Mouse (Mus musculus) adrenal gland, adult 18-20 months (tissue): Measurements from ENCODE around the gene Pgghg. TPM values are rescaled to one million over a fixed set of nuclear protein-coding genes. Genes with fewer than 3 reads are reported as not detected.
"Not testable (repeated sequence)": the region's sequence is repeated elsewhere in the genome, so short reads cannot be mapped to it uniquely, and the experiment has no call there.

Experiments
- DNase-seq, 2 experiments: peaks; one replicate each; pipeline ENCODE4 v3.0.0; 2021 to 2022; ENCODE audit warnings: low spot score in 2 of 2
- total RNA-seq, 2 experiments: library from RNA; stranded (reverse); gene quantifications; 1 replicate in 1 of 2; 2 replicates in 1 of 2; pipeline ENCODE4 v1.2.3; 2021

Pgghg gene
- total RNA-seq, 2 experiments from 2014 or later, result 30.4 to 32.3 TPM

GRCm38 (mm10) chr7:140953800-140954732 lies 12.9 kb downstream of the Pgghg start:
- peak in 1 of 2 experiments; percentile 31 for DNase-seq

DNA sequence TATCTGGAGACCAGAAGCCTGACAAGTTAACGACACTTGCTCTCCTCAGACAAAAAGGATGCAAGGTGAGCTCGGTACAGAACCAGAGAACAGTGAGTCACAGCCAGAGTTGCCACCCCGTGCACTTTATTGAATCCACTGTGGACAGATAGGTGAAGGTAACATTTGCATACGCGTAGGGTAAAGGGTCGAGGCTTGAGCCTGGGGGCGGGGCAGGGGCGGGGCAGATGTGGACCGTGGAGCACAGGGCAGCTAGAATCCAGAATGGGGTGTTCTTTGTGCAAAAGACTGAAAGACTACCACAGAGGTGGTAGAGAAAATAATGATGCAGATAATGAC lies 13.5 kb downstream of the Pgghg start:
- DNase-seq, result no peak

GRCm38 (mm10) chr7:140955342-140955741 lies 14.2 kb downstream of the Pgghg start:
- no peak for DNase-seq

DNA sequence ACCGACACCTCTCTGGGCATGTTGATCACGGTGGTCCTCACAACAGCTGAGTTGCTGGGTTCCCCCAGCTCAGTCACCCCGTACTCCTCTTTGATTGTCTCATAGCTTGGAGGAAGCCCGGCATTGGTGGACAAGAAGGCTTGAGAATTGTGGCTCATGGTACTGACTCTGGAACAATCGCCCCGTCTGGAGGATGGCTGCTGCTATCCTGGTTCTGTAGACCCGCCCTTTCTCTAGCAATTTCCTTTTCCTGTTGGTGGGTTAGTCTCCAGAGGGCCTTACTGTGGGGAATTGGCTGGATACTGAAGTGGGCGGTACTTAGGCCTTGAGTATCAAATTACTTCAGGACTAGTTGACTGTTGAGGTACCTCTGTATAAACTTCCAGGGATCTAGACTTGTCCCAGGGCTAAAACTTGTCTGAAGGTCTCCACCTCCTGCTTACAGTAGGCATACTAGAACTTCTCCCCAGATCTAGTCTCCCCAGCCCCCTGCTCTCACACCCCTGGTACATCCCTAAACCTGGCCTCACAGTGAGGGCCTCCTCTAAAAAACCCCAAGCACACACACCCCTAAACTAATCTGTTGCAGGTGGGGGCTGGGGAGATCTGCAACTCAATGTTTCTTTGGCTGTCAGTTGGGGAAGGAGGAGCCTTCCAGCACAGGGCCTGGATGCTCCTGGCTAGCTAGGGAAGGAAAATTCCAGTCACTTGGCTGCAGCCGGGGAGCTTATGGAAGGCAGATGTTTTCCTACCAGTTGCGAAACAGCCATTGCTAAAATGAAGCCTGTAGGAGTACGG lies 14.8 kb downstream of the Pgghg start, which contains the start of the genes Gm45717 and Ifitm2:
Gm45717 (minus strand) TSS at position 180 of the 798 bp plus-strand sequence.
Ifitm2 (minus strand) TSS at position 230 of the 798 bp plus-strand sequence.
- DNase-seq, result peak; percentile 57 to 61

GRCm38 (mm10) chr7:140956556-140956869 lies 15.3 kb downstream of the Pgghg start:
- no peak for DNase-seq

- DNase-seq, result peak in 1 of 2 experiments; percentile 51
Measured at GRCm38 (mm10) chr7:140959181-140959901, 18.1 kb downstream of the Pgghg start.

GRCm38 (mm10) chr7:140960026-140960425 lies 18.8 kb downstream of the Pgghg start:
- no peak for DNase-seq

- no peak for DNase-seq
Measured at GRCm38 (mm10) chr7:140961416-140961815, 20.2 kb downstream of the Pgghg start.

- DNase-seq, result no peak
Measured at GRCm38 (mm10) chr7:140962733-140963132, 21.5 kb downstream of the Pgghg start.

- DNase-seq, result no peak
Measured at GRCm38 (mm10) chr7:140966921-140967320, 25.7 kb downstream of the Pgghg start, which contains the start of gene Ifitm1. Ifitm1 (plus strand) TSS chr7:140967221.

DNA sequence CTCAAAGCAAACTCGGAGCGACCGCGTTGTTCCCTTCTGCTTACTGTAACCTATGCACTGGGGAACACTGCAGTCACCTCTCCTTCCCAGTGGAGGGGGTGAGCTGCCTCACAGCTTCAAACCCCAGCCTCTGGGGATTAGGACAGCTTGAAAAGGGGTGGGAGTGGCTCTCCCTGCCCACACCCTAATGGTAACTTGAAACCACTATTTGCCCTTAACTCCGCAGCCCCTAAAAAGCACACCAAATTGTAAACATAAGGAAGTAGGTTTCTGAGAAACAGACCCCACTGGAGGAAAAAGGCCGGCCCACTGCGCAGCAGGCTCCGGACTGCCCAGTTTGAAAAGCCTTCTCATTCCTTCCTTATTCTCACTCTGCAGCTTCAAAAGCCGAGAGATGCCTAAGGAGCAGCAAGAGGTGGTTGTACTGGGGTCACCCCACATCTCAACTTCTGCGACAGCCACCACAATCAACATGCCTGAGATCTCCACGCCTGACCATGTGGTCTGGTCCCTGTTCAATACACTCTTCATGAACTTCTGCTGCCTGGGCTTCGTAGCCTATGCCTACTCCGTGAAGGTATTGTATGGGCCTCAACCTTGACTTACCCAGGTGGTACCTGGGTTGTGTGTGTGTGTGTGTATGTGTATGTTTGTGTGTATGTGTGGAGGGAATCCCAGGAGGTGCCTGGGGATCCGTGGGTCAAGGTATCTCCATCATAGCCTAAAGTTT lies 26.8 kb downstream of the Pgghg start:
- no peak for DNase-seq

DNA sequence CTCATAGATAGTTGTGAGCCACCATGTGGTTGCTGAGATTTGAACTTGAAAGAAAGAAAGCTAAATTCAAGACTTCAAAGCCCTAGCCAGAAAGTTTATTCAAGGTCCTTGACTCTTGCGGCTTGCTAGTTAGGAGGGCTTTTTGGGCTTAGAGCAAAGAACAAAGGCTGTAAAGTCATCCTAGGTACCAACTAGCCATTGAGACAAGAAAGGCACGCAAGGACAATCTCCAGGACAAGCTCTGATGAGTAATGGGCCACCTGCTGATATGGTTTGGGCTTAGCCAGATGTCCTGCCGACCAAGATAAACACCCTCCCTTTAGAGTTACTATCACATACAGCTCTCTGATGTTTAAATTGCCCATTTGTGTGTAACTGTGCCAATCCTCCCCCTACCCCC lies 27.5 kb downstream of the Pgghg start:
- DNase-seq, result not testable (repeated sequence)

DNA sequence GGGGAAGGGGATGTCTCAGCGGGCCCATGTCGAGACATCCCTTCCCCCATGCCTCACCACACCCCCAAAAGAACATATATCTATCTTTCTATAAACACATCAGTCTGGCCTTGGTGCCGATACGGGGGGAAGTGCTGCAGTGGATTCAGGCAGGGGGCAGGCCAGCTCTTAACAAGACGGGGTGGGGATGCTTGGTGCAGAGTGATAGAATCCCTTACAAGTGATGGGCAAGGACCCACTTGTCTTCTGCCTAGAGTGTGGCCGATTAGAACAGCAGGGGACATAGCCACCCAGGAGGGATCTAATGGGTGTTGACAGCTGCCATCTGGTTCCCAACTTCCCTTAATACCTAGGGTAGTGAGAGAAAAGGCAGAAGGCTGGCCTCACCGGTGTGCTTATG lies 29.7 kb downstream of the Pgghg start:
- DNase-seq, result no peak

GRCm38 (mm10) chr7:140971479-140972171 lies 30.4 kb downstream of the Pgghg start:
- no peak for DNase-seq

DNA sequence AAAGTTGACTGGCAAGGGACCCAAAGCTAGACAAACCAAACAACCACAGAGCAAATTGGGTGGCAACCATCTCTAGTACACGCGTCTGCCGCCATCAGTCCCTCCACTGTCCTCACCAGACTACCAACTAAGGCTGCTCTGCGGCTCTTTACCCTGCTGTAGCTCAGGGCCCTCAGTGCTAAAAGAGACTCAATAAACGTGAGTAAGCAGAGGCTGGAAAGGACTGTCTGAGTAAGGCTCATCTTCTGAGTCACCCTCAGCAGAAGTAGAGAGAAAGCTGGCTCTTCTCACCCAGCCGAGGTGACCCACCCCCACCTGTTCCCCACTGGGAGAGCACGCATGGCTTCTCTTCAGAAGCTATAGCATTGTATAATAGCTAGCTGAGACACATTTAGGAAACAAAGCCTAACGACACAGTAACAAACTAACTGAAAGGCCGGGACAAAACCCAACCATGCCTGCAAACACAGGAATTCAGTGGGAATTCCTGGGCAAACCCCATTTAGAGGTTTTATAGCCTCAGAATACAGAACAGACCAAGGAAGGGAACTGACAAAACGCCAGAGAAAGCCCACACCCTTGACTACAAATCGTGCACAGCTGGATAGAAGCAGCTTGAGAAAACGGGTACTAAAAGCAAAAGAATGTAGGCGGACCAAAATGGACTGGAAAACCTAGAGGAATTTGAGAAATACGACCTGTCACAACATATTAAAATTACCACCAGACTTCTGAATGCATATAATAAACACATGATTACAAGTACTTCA lies 32.4 kb downstream of the Pgghg start:
- DNase-seq, result no peak

GRCm38 (mm10) chr7:140974940-140975339 lies 33.7 kb downstream of the Pgghg start:
- no peak for DNase-seq

DNA sequence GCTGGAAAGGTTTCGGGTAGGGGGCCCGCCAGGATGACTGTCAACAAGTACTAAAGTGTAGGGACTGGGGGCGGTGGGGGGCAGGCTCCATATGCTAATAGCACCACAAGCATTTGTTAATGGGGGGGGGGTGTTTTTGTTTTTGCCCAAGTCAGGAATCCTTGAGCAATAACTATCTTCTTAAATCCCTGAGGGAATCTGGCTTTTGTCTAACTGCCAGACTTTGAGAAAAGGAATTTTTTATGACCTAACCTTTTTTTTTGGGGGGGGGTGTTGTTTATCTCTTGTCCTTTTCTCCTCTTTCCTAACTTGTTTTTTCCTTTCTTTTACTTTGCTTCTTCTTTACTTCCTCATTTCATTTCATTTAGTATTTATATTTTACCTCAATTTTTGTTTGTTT lies 34.3 kb downstream of the Pgghg start:
- no peak for DNase-seq

DNA sequence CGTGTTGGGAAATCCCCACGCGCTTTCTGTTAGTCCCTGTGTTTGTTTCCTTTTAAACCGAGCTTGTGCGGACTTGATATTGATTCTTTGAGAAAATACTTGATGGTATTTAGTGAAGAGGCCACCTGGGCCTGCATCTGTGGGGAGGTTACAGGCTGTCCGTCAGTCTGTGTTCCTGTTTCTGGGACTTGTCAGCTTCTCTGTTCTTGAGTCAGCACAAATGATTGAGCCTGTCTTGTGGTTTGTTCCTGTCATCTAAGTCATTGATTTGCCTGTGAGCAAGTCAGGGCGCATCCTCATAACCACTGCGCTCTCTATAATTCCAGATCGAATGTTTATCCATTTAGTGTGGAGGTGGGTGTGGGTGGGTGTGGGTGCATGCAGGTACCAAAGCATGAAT lies 35.5 kb downstream of the Pgghg start:
- DNase-seq, result not testable (repeated sequence)

GRCm38 (mm10) chr7:140981704-140982103 lies 40.5 kb downstream of the Pgghg start:
- no peak for DNase-seq
